Mouse (Mus musculus) G1E (cell line): Measurements from ENCODE around the gene Psma7. TPM values are rescaled to one million over a fixed set of nuclear protein-coding genes. Genes with fewer than 3 reads are reported as not detected.

Experiments
- ATAC-seq: 2 replicates; pipeline ENCODE4 v1.8.0; 2016; ENCODE audit warnings: mild to moderate bottlenecking; ENCODE audit not compliant: insufficient number of reproducible peaks, poor library complexity, low FRiP score, severe bottlenecking; ENCODE audit errors: extremely low read depth
- DNase-seq: peaks from one replicate; pipeline ENCODE4 v3.0.0; 2012; ENCODE audit warnings: low spot score
- H3K27me3 ChIP-seq: 2 replicates; pipeline ENCODE4 v1.6.1; 2012; ENCODE audit warnings: mild to moderate bottlenecking, low read length, inconsistent platforms; ENCODE audit not compliant: insufficient read depth
- H3K36me3 ChIP-seq: replicated peaks from 2 replicates; pipeline ENCODE3; 2012; ENCODE audit warnings: mild to moderate bottlenecking, inconsistent platforms
- H3K4me1 ChIP-seq: 2 replicates; pipeline ENCODE4 v1.6.1; 2012; ENCODE audit warnings: low read depth, low read length, inconsistent platforms, mixed read lengths; ENCODE audit not compliant: insufficient read depth
- H3K4me3 ChIP-seq: 2 replicates; pipeline ENCODE4 v1.5.1; 2012; ENCODE audit warnings: low read depth, mild to moderate bottlenecking, inconsistent platforms, low read length, moderate library complexity, mixed read lengths
- H3K9me3 ChIP-seq: replicated peaks from 2 replicates; pipeline ENCODE4 v1.6.1; 2012; ENCODE audit warnings: inconsistent platforms
- CTCF ChIP-seq: IDR thresholded peaks from 2 replicates; pipeline ENCODE4 v1.5.1; 2012; ENCODE audit warnings: low read depth, low read length, inconsistent platforms, mixed read lengths
- GATA1 ChIP-seq: IDR thresholded peaks from 2 replicates; pipeline ENCODE4 v1.6.1; 2012; ENCODE audit warnings: borderline replicate concordance, low read length, inconsistent platforms, mixed read lengths
- GATA2 ChIP-seq: IDR thresholded peaks from 2 replicates; pipeline ENCODE4 v1.6.1; 2012; ENCODE audit warnings: low read depth, low read length, inconsistent platforms, borderline replicate concordance
- POLR2AphosphoS5 ChIP-seq: IDR thresholded peaks from 2 replicates; pipeline ENCODE4 v1.6.1; 2012; ENCODE audit warnings: low read depth, low read length, inconsistent platforms; ENCODE audit not compliant: insufficient replicate concordance
- TAL1 ChIP-seq: conservative IDR thresholded peaks from 2 replicates; pipeline ENCODE4 v1.6.1; 2012; ENCODE audit warnings: low read depth, low read length, inconsistent platforms, mixed read lengths
- polyA plus RNA-seq: library from polyadenylated mRNA; stranded (reverse); fragments of >175 nt; gene quantifications from 2 replicates; pipeline ENCODE4 v1.2.3, GENCODE M21; 2012
- total RNA-seq, 2 experiments: library from RNA; stranded (forward) in 1 of 2; stranded (reverse) in 1 of 2; fragments of 200-1000 nt in 1 of 2; fragments of >200 nt in 1 of 2; fragmentation: Nextera tagmentation in 1 of 2; gene quantifications; 2 replicates each; pipeline ENCODE4 v1.2.3; 2014 to 2017

Psma7 gene
- total and polyA plus RNA-seq, 3 experiments, result 94.1 to 305 (median 148) TPM

DNA sequence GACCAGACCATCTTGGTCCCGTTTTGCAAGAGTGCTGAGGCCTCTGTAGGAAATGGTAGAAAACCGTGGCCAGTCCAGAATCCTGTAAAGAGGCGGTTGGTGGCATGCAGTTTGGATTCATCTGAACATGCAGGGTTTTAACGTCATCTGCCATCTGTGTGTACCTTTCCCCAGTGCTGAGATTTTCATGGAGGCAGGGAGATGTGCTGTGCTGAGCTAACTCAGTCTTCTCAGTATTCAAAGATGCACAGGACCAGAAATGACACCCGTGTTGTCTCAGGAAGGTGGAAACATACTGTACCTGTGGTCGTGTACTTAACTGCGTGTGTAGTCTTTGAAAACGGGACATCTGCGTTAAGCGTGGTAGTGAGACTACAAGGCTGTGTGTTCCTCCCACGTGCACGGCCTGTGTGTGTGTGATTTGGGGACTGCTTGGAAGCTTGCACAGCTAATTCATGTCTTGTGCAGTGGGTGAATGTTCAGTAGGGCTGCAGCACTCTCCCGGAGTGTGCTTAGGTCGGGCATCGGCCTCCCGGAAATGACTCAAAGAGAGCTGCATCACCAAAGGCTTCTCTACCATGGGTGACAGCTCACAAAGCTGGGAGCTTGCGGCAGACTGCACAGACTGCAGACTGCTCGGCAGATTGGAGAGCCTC, 5.9 kb upstream of the Psma7 start:
- ATAC-seq (no peak), DNase-seq (no peak)

GRCm38 (mm10) chr2:180047580-180047979, 5.3 kb upstream of the Psma7 start:
- no peak for ATAC-seq
- no peak for TF ChIP-seq CTCF
- TF ChIP-seq GATA2, result no peak
- no peak for TF ChIP-seq POLR2AphosphoS5
- TF ChIP-seq TAL1, result no peak
- no peak for TF ChIP-seq GATA1
- H3K4me3 ChIP-seq, result no peak overlapping the region
- no peak for DNase-seq
- no peaks in the 10 kb centered on the region for H3K9me3 ChIP-seq
- peaks cover 8% of the 10 kb centered on the region; the same call in 1 of the 2 replicates for H3K27me3 ChIP-seq
- peaks cover 33% of the 10 kb centered on the region for H3K4me1 ChIP-seq
- peaks cover 62% of the 10 kb centered on the region for H3K36me3 ChIP-seq

More for the DNA sequence above, 5.9 kb upstream of the Psma7 start:
- peaks cover 68% of the 10 kb centered on the region for H3K36me3 ChIP-seq
- H3K9me3 ChIP-seq, result no peaks in the 10 kb centered on the region
- no peak for TF ChIP-seq POLR2AphosphoS5
- no peak for TF ChIP-seq GATA1
- TF ChIP-seq TAL1, result no peak
- TF ChIP-seq GATA2, result no peak
- peaks cover 8% of the 10 kb centered on the region; the same call in 1 of the 2 replicates for H3K27me3 ChIP-seq
- peaks cover 31% of the 10 kb centered on the region for H3K4me1 ChIP-seq
- no peak overlapping the region for H3K4me3 ChIP-seq

DNA sequence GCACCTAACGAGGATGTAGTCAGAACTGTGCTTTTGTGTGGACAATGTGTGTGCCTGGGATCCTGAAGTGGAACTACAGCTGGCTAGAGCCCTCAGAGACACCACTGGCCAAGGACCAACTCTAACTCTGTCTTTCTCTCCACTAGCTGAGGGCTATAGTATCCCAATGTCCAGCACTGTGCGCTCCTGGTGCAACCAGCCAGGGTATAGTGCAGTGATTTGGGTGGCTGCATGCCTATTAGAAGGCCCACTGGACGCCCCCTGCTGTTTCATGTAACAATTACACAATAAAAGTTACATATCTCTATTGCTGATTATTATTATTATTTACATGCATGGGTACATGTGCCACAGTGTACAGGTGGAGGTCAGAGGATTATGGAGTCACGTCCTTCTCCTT, 3.0 kb upstream of the Psma7 start:
- no peak for ATAC-seq
- DNase-seq, result no peak
- TF ChIP-seq GATA2, result no peak
- TF ChIP-seq CTCF, result peak; percentile 63

GRCm38 (mm10) chr2:180042858-180043515, 754 bp upstream of the Psma7 start:
- peak; percentile 74 for DNase-seq
- H3K4me1 ChIP-seq, result peaks cover 45% of the 10 kb centered on the region
- H3K4me3 ChIP-seq, result peak overlapping the region; percentile 95
- ATAC-seq, result no peak
- peaks cover 60% of the 10 kb centered on the region for H3K36me3 ChIP-seq
- H3K27me3 ChIP-seq, result peaks cover 8% of the 10 kb centered on the region; the same call in 1 of the 2 replicates
- H3K9me3 ChIP-seq, result no peaks in the 10 kb centered on the region
- no peak for TF ChIP-seq POLR2AphosphoS5
- TF ChIP-seq GATA2, result no peak
- no peak for TF ChIP-seq TAL1
- TF ChIP-seq CTCF, result no peak
- TF ChIP-seq GATA1, result no peak

More for the DNA sequence above, 3.0 kb upstream of the Psma7 start:
- H3K27me3 ChIP-seq, result peaks cover 8% of the 10 kb centered on the region; the same call in 1 of the 2 replicates
- H3K36me3 ChIP-seq, result peaks cover 51% of the 10 kb centered on the region
- peaks cover 33% of the 10 kb centered on the region for H3K4me1 ChIP-seq
- H3K4me3 ChIP-seq, result no peak overlapping the region
- no peaks in the 10 kb centered on the region for H3K9me3 ChIP-seq

- H3K27me3 ChIP-seq, result peaks cover 8% of the 10 kb centered on the region; the same call in 1 of the 2 replicates
- H3K4me1 ChIP-seq, result peaks cover 50% of the 10 kb centered on the region
- peak overlapping the region; percentile 95 for H3K4me3 ChIP-seq
- TF ChIP-seq GATA2, result no peak
- TF ChIP-seq TAL1, result no peak
- TF ChIP-seq POLR2AphosphoS5, result no peak
- no peak for TF ChIP-seq GATA1
- TF ChIP-seq CTCF, result no peak
- H3K36me3 ChIP-seq, result peaks cover 64% of the 10 kb centered on the region
- DNase-seq (peak; percentile 60), ATAC-seq (no peak)
- no peaks in the 10 kb centered on the region for H3K9me3 ChIP-seq
Measured at GRCm38 (mm10) chr2:180041577-180042255, 517 bp downstream of the Psma7 start.

DNA sequence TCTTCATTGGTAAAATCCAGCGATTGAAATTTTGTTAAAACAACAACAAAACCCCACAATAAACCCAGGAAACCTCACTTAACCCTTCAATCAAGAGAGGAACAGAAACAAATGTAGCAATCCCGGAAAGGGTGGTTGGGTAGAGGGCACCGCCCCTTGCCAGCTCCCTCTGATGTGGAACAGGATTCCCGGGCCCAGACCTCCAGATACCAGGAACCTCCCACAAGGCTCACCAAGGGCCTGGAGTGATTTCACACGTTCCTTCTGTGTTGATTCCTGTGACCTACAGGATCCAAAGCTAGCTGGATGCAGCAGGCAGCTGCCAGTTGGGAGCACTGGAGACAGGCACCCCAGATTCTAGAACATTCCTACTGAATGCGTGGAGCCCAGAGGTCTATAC, 1.8 kb downstream of the Psma7 start:
- H3K27me3 ChIP-seq, result peaks cover 8% of the 10 kb centered on the region; the same call in 1 of the 2 replicates
- no peaks in the 10 kb centered on the region for H3K9me3 ChIP-seq
- peaks cover 48% of the 10 kb centered on the region for H3K4me1 ChIP-seq
- TF ChIP-seq TAL1, result no peak
- no peak for TF ChIP-seq GATA2
- no peak for TF ChIP-seq CTCF
- TF ChIP-seq POLR2AphosphoS5, result no peak
- no peak for TF ChIP-seq GATA1
- ATAC-seq (no peak), DNase-seq (no peak)
- peaks cover 68% of the 10 kb centered on the region for H3K36me3 ChIP-seq
- H3K4me3 ChIP-seq, result peak overlapping the region; percentile 95; the same call in 1 of the 2 replicates
